Mouse (Mus musculus) kidney, adult 2 months (tissue): ENCODE measurements at regions not wholly inside any gene's neighbourhood (a gene's known extent, or its start where the extent isn't known, plus 50 kb on each side); places are given as distances from the start of the nearest gene placed in this dataset.

Experiments
- DNase-seq: peaks from one replicate; pipeline ENCODE4 v3.0.0; 2021
- H3K27ac ChIP-seq: fragments of 200-500 bp; 2 replicates; pipeline ENCODE4 v1.5.1; 2012; ENCODE audit warnings: low read depth, low read length, control low read depth, inconsistent platforms; ENCODE audit not compliant: insufficient read depth
- H3K27me3 ChIP-seq: fragments of 200-500 bp; replicated peaks from 2 replicates; pipeline ENCODE4 v1.6.1; 2012; ENCODE audit warnings: mild to moderate bottlenecking, moderate library complexity, low read length, inconsistent platforms; ENCODE audit not compliant: control insufficient read depth, insufficient read depth
- H3K36me3 ChIP-seq: fragments of 200-500 bp; 2 replicates; pipeline ENCODE4 v1.6.1; 2012; ENCODE audit warnings: mild to moderate bottlenecking, moderate library complexity, low read length, inconsistent platforms; ENCODE audit not compliant: control insufficient read depth, insufficient read depth
- H3K4me1 ChIP-seq: fragments of 200-500 bp; 2 replicates; pipeline ENCODE4 v1.6.1; 2011; ENCODE audit warnings: low read length; ENCODE audit not compliant: control insufficient read depth, insufficient read depth
- H3K4me3 ChIP-seq: fragments of 200-500 bp; 2 replicates; pipeline ENCODE4 v1.5.1; 2011; ENCODE audit warnings: mild to moderate bottlenecking, low read depth, low read length, control low read depth; ENCODE audit not compliant: insufficient read depth
- CTCF ChIP-seq: fragments of 200-500 bp; conservative IDR thresholded peaks from 2 replicates; pipeline ENCODE4 v1.5.1; 2011; ENCODE audit warnings: low read depth, mild to moderate bottlenecking, control low read depth, low read length, moderate library complexity, mixed read lengths; ENCODE audit not compliant: insufficient read depth, insufficient read length
- POLR2A ChIP-seq: fragments of 200-500 bp; IDR thresholded peaks from one replicate; pipeline ENCODE4 v1.6.1; 2011; ENCODE audit warnings: low read depth, low read length, control low read depth
- WGBS: fragments of 180-500 bp; shearing (Covaris S2); methylation state at CpG from one replicate; pipeline ENCODE4 v1.1.7; 2018; 5-methylcytosine and 5-hydroxymethylcytosine counted together

DNA sequence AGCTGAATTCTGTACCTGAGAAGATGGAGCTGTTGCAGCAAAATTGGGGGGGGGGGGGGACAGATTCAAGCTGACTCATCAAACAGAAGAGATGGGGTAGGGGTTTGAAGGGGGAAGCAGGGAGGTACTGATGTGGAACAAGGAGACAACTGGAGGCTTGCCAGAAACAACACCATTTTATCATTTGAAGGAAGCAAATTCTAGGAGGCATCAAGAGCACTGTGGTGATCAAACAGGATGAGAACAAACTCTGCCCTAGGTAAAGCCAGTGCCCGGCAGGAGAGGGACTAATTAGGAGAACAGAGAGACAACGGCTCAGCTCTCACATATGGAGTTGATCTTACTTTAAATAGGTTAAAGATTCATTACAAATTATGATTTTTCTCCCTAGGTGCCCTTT is 315.9 kb upstream of the Tbc1d5 start:
- Histone ChIP-seq H3K27ac (no peak overlapping the region), H3K36me3 (no peaks in the 10 kb centered on the region), H3K4me1 (no peaks in the 10 kb centered on the region), H3K27me3 (no peaks in the 10 kb centered on the region; the same call in 1 of the 2 replicates), H3K4me3 (no peak overlapping the region)
- TF ChIP-seq POLR2A, result no peak
- no peak for TF ChIP-seq CTCF
- 35% methylated on average over 2 of the region's 2 CpGs for WGBS
- DNase-seq, result no peak

GRCm38 (mm10) chr17:51489386-51489785 is 310.2 kb upstream of the Tbc1d5 start:
- TF ChIP-seq POLR2A (no peak), CTCF (no peak)
- Histone ChIP-seq H3K27ac (no peak overlapping the region), H3K4me1 (no peaks in the 10 kb centered on the region), H3K4me3 (no peak overlapping the region), H3K27me3 (no peaks in the 10 kb centered on the region; the same call in 1 of the 2 replicates), H3K36me3 (no peaks in the 10 kb centered on the region)
- DNase-seq, result no peak
- WGBS, result 74% methylated on average over 3 of the region's 3 CpGs

DNA sequence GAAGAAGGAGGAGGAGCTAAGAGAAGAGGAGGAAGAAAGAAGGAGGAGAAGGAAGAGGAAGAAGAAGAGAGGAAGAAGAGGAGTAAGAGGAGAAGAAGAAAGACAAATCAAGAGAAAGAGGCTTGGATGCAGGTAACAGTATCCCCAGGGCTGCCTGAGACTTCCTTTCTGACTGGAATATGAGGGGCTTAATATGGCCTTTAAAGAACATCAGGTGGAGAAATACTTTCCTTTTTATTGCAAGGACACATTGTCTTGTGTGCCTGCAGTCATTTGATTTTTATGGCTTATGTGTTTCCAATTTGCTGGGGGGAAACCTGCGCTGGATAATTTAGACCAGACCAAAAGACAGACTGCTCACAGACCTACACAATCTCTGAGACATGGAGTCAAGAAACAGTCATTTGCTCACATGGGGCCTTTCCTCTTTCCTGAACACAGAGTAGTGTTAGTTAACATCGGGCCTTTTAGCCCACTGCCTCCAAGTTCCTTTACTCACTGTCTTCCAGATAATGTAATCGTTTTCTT is 308.8 kb upstream of the Tbc1d5 start:
- 87% methylated on average over 3 of the region's 3 CpGs for WGBS
- Histone ChIP-seq H3K27me3 (no peaks in the 10 kb centered on the region), H3K4me1 (no peaks in the 10 kb centered on the region), H3K27ac (no peak overlapping the region), H3K36me3 (no peaks in the 10 kb centered on the region), H3K4me3 (no peak overlapping the region)
- no peak for DNase-seq
- no peak for TF ChIP-seq POLR2A
- TF ChIP-seq CTCF, result no peak

DNA sequence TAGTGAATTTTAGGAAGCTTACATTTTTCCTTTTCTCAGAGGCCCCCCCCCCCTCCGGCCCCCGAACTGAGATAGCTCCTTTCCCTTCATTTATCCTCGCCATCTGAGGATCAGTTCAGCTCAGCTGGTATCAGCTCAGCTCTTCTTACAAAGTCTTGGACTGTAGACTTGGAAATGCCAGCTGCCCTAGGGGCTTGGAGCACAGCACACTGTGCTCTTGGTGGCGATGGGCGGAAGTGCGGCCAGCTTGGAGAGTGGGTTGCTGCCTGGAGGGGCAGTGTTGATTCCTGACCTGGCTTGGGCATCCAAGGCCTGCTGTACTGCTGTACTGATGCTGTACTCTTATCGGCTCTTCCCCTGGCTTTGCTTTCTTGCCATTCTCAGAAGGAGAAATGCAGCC is 298.7 kb upstream of the Tbc1d5 start:
- no peaks in the 10 kb centered on the region for H3K27me3 ChIP-seq
- no peak for DNase-seq
- H3K36me3 ChIP-seq, result no peaks in the 10 kb centered on the region
- H3K4me1 ChIP-seq, result no peaks in the 10 kb centered on the region
- no peak for TF ChIP-seq POLR2A
- no peak for TF ChIP-seq CTCF
- no peak overlapping the region for H3K4me3 ChIP-seq
- H3K27ac ChIP-seq, result no peak overlapping the region
- 88% methylated on average over 7 of the region's 7 CpGs for WGBS

DNA sequence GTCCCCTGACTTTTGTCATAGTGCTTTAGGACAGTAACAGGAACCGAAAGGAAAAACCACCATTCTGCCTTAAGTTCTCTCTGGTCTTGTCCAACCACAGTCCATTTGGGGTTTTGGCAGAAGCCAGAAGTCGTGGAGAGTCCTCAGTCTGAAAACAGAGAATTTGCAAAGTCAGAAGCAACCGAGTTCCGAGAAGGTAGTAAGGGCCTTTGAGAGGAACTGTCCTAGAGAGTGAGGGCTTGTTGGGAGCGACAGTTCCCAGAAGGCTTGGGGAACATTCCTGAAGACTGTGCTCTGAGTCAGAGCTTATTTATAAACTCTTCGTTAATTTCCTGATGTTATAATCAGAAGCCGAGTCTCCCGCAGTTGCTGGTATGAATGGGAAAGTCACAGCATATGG is 298.3 kb upstream of the Tbc1d5 start:
- Histone ChIP-seq H3K27me3 (no peaks in the 10 kb centered on the region), H3K27ac (no peak overlapping the region), H3K4me1 (no peaks in the 10 kb centered on the region), H3K36me3 (no peaks in the 10 kb centered on the region), H3K4me3 (no peak overlapping the region)
- no peak for DNase-seq
- WGBS, result 88% methylated on average over 8 of the region's 8 CpGs
- TF ChIP-seq CTCF, result no peak
- TF ChIP-seq POLR2A, result no peak

GRCm38 (mm10) chr17:51462137-51462880 is 283.2 kb upstream of the Tbc1d5 start:
- no peak for DNase-seq
- Histone ChIP-seq H3K27ac (no peak overlapping the region), H3K4me1 (no peaks in the 10 kb centered on the region), H3K27me3 (no peaks in the 10 kb centered on the region), H3K4me3 (no peak overlapping the region), H3K36me3 (no peaks in the 10 kb centered on the region)
- 62% methylated on average over 5 of the region's 5 CpGs for WGBS
- TF ChIP-seq CTCF, result no peak
- TF ChIP-seq POLR2A, result no peak

- no peak for TF ChIP-seq POLR2A
- no peak for TF ChIP-seq CTCF
- Histone ChIP-seq H3K4me1 (no peaks in the 10 kb centered on the region), H3K27me3 (no peaks in the 10 kb centered on the region), H3K27ac (no peak overlapping the region), H3K4me3 (no peak overlapping the region), H3K36me3 (no peaks in the 10 kb centered on the region)
- no peak for DNase-seq
- WGBS, result 59% methylated on average over 14 of the region's 14 CpGs
These were observed 282.1 kb upstream of the Tbc1d5 start for GRCm38 (mm10) chr17:51461248-51461647.
